Mouse (Mus musculus): ENCODE measurements at regions not wholly inside any gene's neighbourhood (a gene's known extent, or its start where the extent isn't known, plus 50 kb on each side); places are given as distances from the start of the nearest gene placed in this dataset.

DNA sequence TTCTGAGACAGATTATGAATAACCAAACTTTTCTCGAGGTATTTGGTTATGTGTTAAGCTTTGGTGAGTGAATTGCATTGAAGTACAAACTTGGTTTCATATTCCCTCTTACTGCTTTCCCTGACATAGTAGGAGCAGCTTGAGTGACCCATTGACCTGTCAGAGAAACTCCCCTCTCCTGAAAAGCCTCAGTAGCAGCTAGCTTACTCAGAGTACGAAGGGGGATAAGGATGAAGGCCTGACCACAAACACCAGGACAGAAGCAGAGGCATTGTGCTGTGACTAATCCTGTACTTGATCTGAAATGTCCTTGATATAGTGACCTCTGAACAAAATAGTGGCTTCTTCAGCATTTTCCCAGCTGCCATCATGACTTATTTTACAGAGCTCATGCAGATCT is 1070.4 kb downstream of the Pcdh9 start:
- no peaks in the 10 kb centered on the region for H3K36me3 ChIP-seq (ENCODE audit: control insufficient read depth, insufficient read depth, low read length)
- no peaks in the 10 kb centered on the region for H3K9me3 ChIP-seq (ENCODE audit: control insufficient read depth, low read length)
- H3K9ac ChIP-seq (ENCODE audit: low read depth, low read length): no peak overlapping the region
- H3K4me3 ChIP-seq (ENCODE audit: low read length): no peak overlapping the region
- no peaks in the 10 kb centered on the region for H3K27me3 ChIP-seq (replicated peaks; ENCODE audit: control insufficient read depth, insufficient read depth, low read length)
- H3K4me2 ChIP-seq (ENCODE audit: low read length): no peak overlapping the region
- ATAC-seq: no peak
- H3K4me1 ChIP-seq (ENCODE audit: control insufficient read depth, insufficient read depth, low read depth, low read length): no peaks in the 10 kb centered on the region
- no peak overlapping the region for H3K27ac ChIP-seq (ENCODE audit: low read depth, low read length)
- WGBS: 62% methylated on average over 2 of the region's 2 CpGs
